Comparison of ENCODE assay signal across 9 mouse cellular contexts in the genomic region with DNA sequence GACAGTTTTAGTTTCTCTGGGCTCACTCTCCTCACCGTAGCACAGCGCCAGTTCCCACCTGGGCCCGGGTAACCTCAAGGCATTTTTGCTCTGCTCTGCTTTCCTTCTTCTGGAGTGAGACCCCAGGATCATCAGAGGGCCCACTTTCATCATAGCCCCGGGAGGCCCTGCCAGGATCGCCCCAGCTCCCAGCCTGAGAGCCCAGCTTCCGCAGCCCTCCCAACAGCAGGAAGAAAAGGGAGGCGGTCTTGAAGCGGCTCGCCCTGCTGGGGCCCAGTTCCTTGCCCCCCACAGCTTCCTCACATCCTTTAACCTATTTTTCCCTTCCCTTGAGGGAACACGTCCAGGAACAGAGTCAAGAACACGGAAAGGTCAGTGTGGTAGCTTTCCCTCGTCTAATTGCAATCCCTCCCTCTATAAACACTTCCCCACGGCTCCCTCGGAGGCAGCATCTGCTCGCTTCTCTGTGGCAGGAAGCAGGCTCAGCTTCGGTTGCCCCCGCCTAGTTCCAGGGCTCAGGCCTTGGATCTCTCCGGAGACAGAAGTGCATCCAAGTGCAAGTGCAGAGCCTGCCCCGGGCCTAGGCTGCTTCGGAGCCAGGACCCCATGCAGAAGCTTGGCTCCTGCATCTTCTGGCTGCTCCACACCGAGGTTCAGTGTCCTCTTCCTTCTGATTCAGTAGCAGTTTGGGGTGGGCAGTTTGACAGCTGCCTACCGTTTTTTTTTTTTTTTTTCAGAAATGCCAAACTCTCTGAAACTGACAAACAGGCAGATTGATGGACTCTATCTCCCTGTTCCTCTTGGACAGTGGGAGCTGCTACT. TPM values are rescaled to one million over a fixed set of nuclear protein-coding genes. Genes with fewer than 3 reads are reported as not detected.
DNase-seq lines count a peak whose midpoint lies in the region; ATAC-seq and TF ChIP-seq lines count a peak whose summit lies in the region.
"Had no signal": no experiment of that assay in that cellular context is flagged by ENCODE, and none has a peak within 500 bp of the region (broad histone marks: within the 10 kb centered on the region; RNA-seq: fewer than 3 reads in every experiment).

No protein-coding gene starts in this region.

- H3K36me3 ChIP-seq in embryonic facial prominence, embryonic 12.5 days = no peaks in the 10 kb centered on the region
- H3K36me3 ChIP-seq in heart, postnatal 0 days (replicated peaks; ENCODE audit: control insufficient read depth, insufficient read depth, low read length) = no peaks in the 10 kb centered on the region
- H3K36me3 ChIP-seq in limb, embryonic 14.5 days (ENCODE audit: control insufficient read depth, insufficient read depth, low read length) = no peaks in the 10 kb centered on the region

- peak; percentile 57 for DNase-seq in embryo, embryonic 10 days (ENCODE audit: low spot score)
- no peak for DNase-seq in embryo, embryonic 9.5 days (ENCODE audit: extremely low spot score)
- DNase-seq in ES-CJ7 (ENCODE audit: low read depth, low spot score) = peak; percentile 41
- no peak for DNase-seq in heart, postnatal 0 days (ENCODE audit: low spot score)
- DNase-seq in limb, embryonic 14.5 days (ENCODE audit: low spot score) = no peak
- peak; percentile 55 for DNase-seq in thymus, postnatal 0 days (ENCODE audit: low spot score)

- H3K4me2 ChIP-seq in embryonic facial prominence, embryonic 12.5 days (replicated peaks) = peak overlapping the region; percentile 26
- peak overlapping the region; percentile 26; the same call in 1 of the 2 replicates for H3K4me2 ChIP-seq in heart, postnatal 0 days (ENCODE audit: low read depth, low read length)
- no peak overlapping the region for H3K4me2 ChIP-seq in limb, embryonic 14.5 days (replicated peaks; ENCODE audit: low read depth, low read length, severe bottlenecking)

- TF ChIP-seq EP300 in heart, postnatal 0 days (IDR thresholded peaks at IDR 0.05; ENCODE audit: low read depth) = no peak

- H3K27me3 ChIP-seq in embryonic facial prominence, embryonic 12.5 days = peaks cover 8% of the 10 kb centered on the region; the same call in 1 of the 2 replicates
- H3K27me3 ChIP-seq in heart, postnatal 0 days (ENCODE audit: control insufficient read depth, insufficient read depth, low read length) = 0 out of 2 replicates have a peak, but pooled peaks cover 7% of the 10 kb centered on the region
- H3K27me3 ChIP-seq in limb, embryonic 14.5 days (ENCODE audit: control insufficient read depth, insufficient read depth, low read length) = 0 out of 2 replicates have a peak, but pooled peaks cover 6% of the 10 kb centered on the region

- ATAC-seq in embryonic facial prominence, embryonic 12.5 days (ENCODE audit: insufficient number of reproducible peaks, insufficient read depth, low FRiP score, low TSS enrichment) = no peak
- no peak for ATAC-seq in heart, postnatal 0 days (ENCODE audit: insufficient read depth, low read depth)
- no peak for ATAC-seq in limb, embryonic 14.5 days (ENCODE audit: low FRiP score, low read depth)
- no peak for ATAC-seq in erythroblast, adult 5-6 weeks (replicated peaks; ENCODE audit: low FRiP score, poor library complexity, severe bottlenecking)

- no peak overlapping the region for H3K27ac ChIP-seq in embryonic facial prominence, embryonic 12.5 days
- H3K27ac ChIP-seq in heart, postnatal 0 days (ENCODE audit: low read depth) = peak overlapping the region; percentile 48
- no peak overlapping the region for H3K27ac ChIP-seq in limb, embryonic 14.5 days (replicated peaks; ENCODE audit: low read depth, low read length)

- H3K4me1 ChIP-seq in embryonic facial prominence, embryonic 12.5 days = peaks cover 12% of the 10 kb centered on the region
- H3K4me1 ChIP-seq in heart, postnatal 0 days (ENCODE audit: control insufficient read depth, insufficient read depth) = peaks cover 3% of the 10 kb centered on the region; the same call in 1 of the 2 replicates
- peaks cover 9% of the 10 kb centered on the region for H3K4me1 ChIP-seq in limb, embryonic 14.5 days (ENCODE audit: control insufficient read depth, insufficient read depth, low read length)

- H3K4me3 ChIP-seq in embryonic facial prominence, embryonic 12.5 days = no peak overlapping the region
- H3K4me3 ChIP-seq in heart, postnatal 0 days (ENCODE audit: low read depth, low read length) = no peak overlapping the region
- no peak overlapping the region for H3K4me3 ChIP-seq in limb, embryonic 14.5 days (replicated peaks; ENCODE audit: low read length)
- H3K4me3 ChIP-seq: erythroblast, embryonic 14.5 days had no signal

- TF ChIP-seq CTCF in heart, postnatal 0 days (IDR thresholded peaks at IDR 0.05; ENCODE audit: low read depth) = no peak

- H3K9me3 ChIP-seq in embryonic facial prominence, embryonic 12.5 days = no peaks in the 10 kb centered on the region
- no peaks in the 10 kb centered on the region for H3K9me3 ChIP-seq in heart, postnatal 0 days (replicated peaks; ENCODE audit: control insufficient read depth, low read length)
- H3K9me3 ChIP-seq in limb, embryonic 14.5 days (ENCODE audit: control insufficient read depth, low read length) = no peaks in the 10 kb centered on the region

- TF ChIP-seq POLR2A in limb, embryonic 14.5 days (IDR thresholded peaks at IDR 0.05; ENCODE audit: borderline replicate concordance, extremely low read depth, insufficient read depth, insufficient read length) = no peak

- WGBS in embryonic facial prominence, embryonic 12.5 days = 9% methylated on average over 22 of the region's 22 CpGs
- 29% methylated on average over 22 of the region's 22 CpGs for WGBS in heart, postnatal 0 days
- WGBS in limb, embryonic 14.5 days = 9% methylated on average over 20 of the region's 22 CpGs

- H3K9ac ChIP-seq in embryonic facial prominence, embryonic 12.5 days = 0 out of 2 replicates have a peak overlapping the region, but pooled peaks have one; percentile 0
- H3K9ac ChIP-seq in heart, postnatal 0 days (replicated peaks; ENCODE audit: low read depth, low read length) = no peak overlapping the region
- peak overlapping the region; percentile 31; the same call in 1 of the 2 replicates for H3K9ac ChIP-seq in limb, embryonic 14.5 days (ENCODE audit: low read depth, low read length, severe bottlenecking)

RNA-seq across cellular contexts. Expression of gene Adam11, which starts 19.9 kb away (rescaled TPM):
- polyA plus RNA-seq in embryonic facial prominence, embryonic 12.5 days (2016; fragmentation: Nextera tagmentation; extraction: Ambion mirVana) = 23.2 and 25.0 TPM in 2 replicates
- total RNA-seq in heart, postnatal 0 days (2014; rRNA removed; ENCODE audit: low replicate concordance) = 7.4 and 13.6 TPM in 2 replicates
- 3.2 and 3.4 TPM in 2 replicates for polyA plus RNA-seq in heart, postnatal 0 days (2015; fragmentation: Nextera tagmentation; extraction: Ambion mirVana)
- 21.0 and 23.8 TPM in 2 replicates for polyA plus RNA-seq in limb, embryonic 14.5 days (2012; rRNA removed)
- polyA plus RNA-seq in limb, embryonic 14.5 days (2014; fragmentation: Nextera tagmentation; extraction: Ambion mirVana) = 5.6 and 8.3 TPM in 2 replicates
- polyA plus RNA-seq in thymus, postnatal 0 days (2015; fragmentation: Nextera tagmentation; extraction: Ambion mirVana) = 1.4 and 1.7 TPM in 2 replicates
- total RNA-seq in erythroblast, adult 5-6 weeks (2015; ENCODE audit: low replicate concordance) = not detected in 2 replicates
- not detected in 2 replicates for total RNA-seq in erythroblast, adult 5-6 weeks (2017; ENCODE audit: low replicate concordance)

RNA-seq across cellular contexts. Expression of gene Ccdc43, which starts 43.8 kb away (rescaled TPM):
- polyA plus RNA-seq in embryonic facial prominence, embryonic 12.5 days (2016; fragmentation: Nextera tagmentation; extraction: Ambion mirVana) = 49.3 and 52.1 TPM in 2 replicates
- total RNA-seq in heart, postnatal 0 days (2014; rRNA removed; ENCODE audit: low replicate concordance) = 14.2 and 20.8 TPM in 2 replicates
- 25.5 and 28.8 TPM in 2 replicates for polyA plus RNA-seq in heart, postnatal 0 days (2015; fragmentation: Nextera tagmentation; extraction: Ambion mirVana)
- polyA plus RNA-seq in limb, embryonic 14.5 days (2012; rRNA removed) = 18.6 and 23.6 TPM in 2 replicates
- polyA plus RNA-seq in limb, embryonic 14.5 days (2014; fragmentation: Nextera tagmentation; extraction: Ambion mirVana) = 36.6 and 38.1 TPM in 2 replicates
- polyA plus RNA-seq in thymus, postnatal 0 days (2015; fragmentation: Nextera tagmentation; extraction: Ambion mirVana) = 37.1 and 38.5 TPM in 2 replicates
- total RNA-seq in erythroblast, adult 5-6 weeks (2015; ENCODE audit: low replicate concordance) = 4.4 and 8.1 TPM in 2 replicates
- total RNA-seq in erythroblast, adult 5-6 weeks (2017; ENCODE audit: low replicate concordance) = 2.9 and 12.0 TPM in 2 replicates

Comparison
In these comparisons a context has a peak if more than half of its experiments do, and no peak if none do; other contexts are left out.
1. DNase-seq: peak in embryo, embryonic 10 days (single experiment), ES-CJ7 (single experiment) and thymus, postnatal 0 days (single experiment); none in embryo, embryonic 9.5 days (single experiment), heart, postnatal 0 days (single experiment) and limb, embryonic 14.5 days (single experiment).